Mouse (Mus musculus) spleen, adult 2 months (tissue): ENCODE data around the gene Phf11a. TPM values are rescaled to one million over a fixed set of nuclear protein-coding genes. Genes with fewer than 3 reads are reported as not detected.
"Not testable (repeated sequence)": the region's sequence is repeated elsewhere in the genome, so short reads cannot be mapped to it uniquely, and the experiment has no call there.

Experiments used
- DNase-seq, 2 experiments: peaks; one replicate each; pipeline versions ENCODE4 v3.0.0 to v3.0.0-alpha.2; 2012 to 2021; ENCODE audit warnings: low spot score in 2 of 2, low read depth in 1 of 2
- H3K27ac ChIP-seq: fragments of 200-500 bp; 2 replicates; pipeline ENCODE4 v1.5.1; 2012; ENCODE audit warnings: low read length, inconsistent platforms; ENCODE audit not compliant: insufficient read depth
- H3K27me3 ChIP-seq: fragments of 200-500 bp; 2 replicates; pipeline ENCODE4 v1.6.1; 2012; ENCODE audit warnings: mild to moderate bottlenecking, moderate library complexity, low read length, inconsistent platforms; ENCODE audit not compliant: control insufficient read depth, insufficient read depth
- H3K36me3 ChIP-seq: fragments of 200-500 bp; 2 replicates; pipeline ENCODE4 v1.6.1; 2012; ENCODE audit warnings: mild to moderate bottlenecking, low read length, inconsistent platforms; ENCODE audit not compliant: control insufficient read depth, insufficient read depth
- H3K4me1 ChIP-seq: fragments of 200-500 bp; 2 replicates; pipeline ENCODE4 v1.6.1; 2011; ENCODE audit warnings: inconsistent platforms; ENCODE audit not compliant: control insufficient read depth, insufficient read depth, insufficient read length
- H3K4me3 ChIP-seq: fragments of 200-500 bp; 2 replicates; pipeline ENCODE4 v1.5.1; 2011; ENCODE audit warnings: mild to moderate bottlenecking, inconsistent platforms; ENCODE audit not compliant: insufficient read depth, insufficient read length; ENCODE audit errors: extremely low read depth
- CTCF ChIP-seq: fragments of 200-500 bp; IDR thresholded peaks from 2 replicates; pipeline ENCODE4 v1.5.1; 2011; ENCODE audit warnings: mild to moderate bottlenecking, inconsistent platforms; ENCODE audit not compliant: insufficient read depth, insufficient read length, insufficient replicate concordance; ENCODE audit errors: extremely low read depth
- POLR2A ChIP-seq: fragments of 200-500 bp; IDR thresholded peaks from 2 replicates; pipeline ENCODE4 v1.6.1; 2011; ENCODE audit warnings: low read depth, low read length, inconsistent platforms
- WGBS: fragments of 180-500 bp; shearing (Covaris S2); methylation state at CpG from one replicate; pipeline ENCODE4 v1.1.7; 2018; 5-methylcytosine and 5-hydroxymethylcytosine counted together
- polyA plus RNA-seq: library from polyadenylated mRNA; depleted of rRNA; stranded (reverse); fragments of >200 nt; gene quantifications from 2 replicates; pipeline ENCODE4 v1.2.3, GENCODE M21; 2012; rRNA removed

Phf11a gene
- polyA plus RNA-seq, 1 experiment: 3.6 TPM

DNA sequence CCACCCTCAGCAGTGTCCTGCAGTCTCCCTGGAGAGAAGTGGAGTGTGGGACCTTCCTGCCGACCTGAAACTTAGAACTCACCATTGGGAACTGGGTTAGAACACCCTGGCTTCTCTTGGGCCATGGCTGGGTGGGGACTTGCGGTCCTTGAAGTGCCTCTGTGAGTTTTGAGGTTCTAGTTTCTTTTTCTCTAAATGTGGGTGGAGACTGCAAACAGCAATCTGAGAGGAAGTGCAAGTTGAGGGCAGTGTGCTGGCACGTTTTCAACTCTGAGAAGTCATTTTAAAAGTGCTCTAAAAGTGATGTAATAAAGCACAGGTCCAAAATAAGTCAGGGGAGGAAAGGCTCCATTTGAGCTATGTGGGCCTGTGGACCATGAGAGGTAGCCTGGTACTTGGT, 37.3 kb downstream of the Phf11a start, which contains the start of gene Gm6904:
Gene Gm6904, minus strand, starts transcription at position 161 of the 400 bp plus-strand sequence.
- H3K4me3 ChIP-seq: peak within 1 kb of the TSS; percentile 56
- TF ChIP-seq CTCF (no peak), POLR2A (no peak)
- peaks cover 4% of the 10 kb centered on the region; the same call in 1 of the 2 replicates for H3K4me1 ChIP-seq
- WGBS: 4% methylated on average over 3 of the region's 3 CpGs
- DNase-seq: peak; percentile 42 to 55
- H3K27me3 ChIP-seq: no peaks in the 10 kb centered on the region
- peak within 1 kb of the TSS; percentile 84 for H3K27ac ChIP-seq
- H3K36me3 ChIP-seq: no peaks in the 10 kb centered on the region; the same call in 1 of the 2 replicates

DNA sequence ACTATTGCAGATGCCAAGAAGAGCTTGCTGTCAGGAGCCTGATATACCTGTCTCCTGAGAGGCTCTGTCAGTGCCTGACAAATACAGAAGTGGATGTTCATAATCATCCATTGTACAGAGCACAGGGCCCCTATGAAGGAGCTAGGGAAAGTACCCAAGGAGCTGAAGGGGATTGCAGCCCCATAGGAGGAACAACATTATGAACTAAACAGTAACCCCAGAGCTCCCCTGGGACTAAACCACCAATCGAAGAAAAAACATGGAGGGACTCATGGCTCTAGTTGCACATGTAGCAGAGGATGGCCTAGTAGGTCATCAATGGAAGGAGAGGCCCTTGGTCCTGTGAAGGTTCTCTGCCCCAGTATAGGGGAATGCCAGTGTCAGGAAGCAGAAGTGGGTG, 41.5 kb downstream of the Phf11a start:
- H3K4me1 ChIP-seq, H3K27ac ChIP-seq, H3K4me3 ChIP-seq, H3K36me3 ChIP-seq, DNase-seq, H3K27me3 ChIP-seq: not testable (repeated sequence)
- whole genome bisulfite sequencing: 66% methylated on average over 1 of the region's 1 CpGs

DNA sequence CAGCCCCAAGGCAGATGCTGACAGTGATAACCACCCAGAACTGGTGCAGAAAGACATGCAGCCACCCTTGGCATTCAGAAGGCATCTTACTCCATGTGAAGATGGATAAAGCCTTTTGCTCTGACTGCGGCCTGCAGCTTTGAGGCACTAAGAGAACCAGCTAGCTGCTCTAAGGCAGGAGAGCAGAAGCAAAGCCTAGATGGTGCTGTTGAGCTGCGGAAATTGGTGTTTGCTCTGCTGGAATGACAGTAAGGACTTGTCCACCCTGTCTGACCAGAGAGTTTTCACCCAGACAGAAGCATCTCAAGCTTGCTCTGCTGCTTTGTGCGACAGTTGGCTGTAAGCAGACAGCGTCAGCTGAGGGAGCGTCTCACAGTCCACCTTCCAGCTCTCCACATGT, 47.0 kb downstream of the Phf11a start:
- WGBS: 89% methylated on average over 5 of the region's 5 CpGs
- H3K27me3 ChIP-seq, H3K27ac ChIP-seq, H3K4me3 ChIP-seq, H3K4me1 ChIP-seq, DNase-seq, H3K36me3 ChIP-seq: not testable (repeated sequence)
- peak; percentile 9; the same call in 1 of the 2 replicates for TF ChIP-seq CTCF

DNA sequence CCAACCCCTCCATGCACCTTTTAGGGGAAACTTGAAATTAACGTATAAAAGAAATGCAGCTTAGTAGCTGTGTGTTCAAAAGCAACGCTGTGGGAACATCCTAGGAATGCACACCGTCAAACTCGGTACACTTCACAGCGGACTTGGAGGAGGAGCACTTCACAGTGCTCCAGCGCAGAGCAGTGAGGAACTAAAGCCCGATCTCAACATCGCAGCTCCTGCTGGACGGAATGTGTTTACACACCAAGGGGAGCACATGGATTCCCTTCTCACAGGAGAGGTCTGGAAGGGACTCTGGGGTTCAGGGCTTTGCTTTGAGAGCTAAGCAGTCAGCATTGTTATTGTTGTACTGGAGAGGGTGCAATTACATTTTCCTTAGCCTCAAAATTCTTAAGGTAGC, 63.7 kb downstream of the Phf11a start:
- no peak overlapping the region for H3K27ac ChIP-seq
- no peak for TF ChIP-seq POLR2A
- no peak for TF ChIP-seq CTCF
- no peaks in the 10 kb centered on the region for H3K27me3 ChIP-seq
- no peak for DNase-seq
- H3K4me3 ChIP-seq: no peak overlapping the region
- H3K36me3 ChIP-seq: peaks cover 25% of the 10 kb centered on the region
- WGBS: 98% methylated on average over 9 of the region's 9 CpGs
- H3K4me1 ChIP-seq: no peaks in the 10 kb centered on the region

DNA sequence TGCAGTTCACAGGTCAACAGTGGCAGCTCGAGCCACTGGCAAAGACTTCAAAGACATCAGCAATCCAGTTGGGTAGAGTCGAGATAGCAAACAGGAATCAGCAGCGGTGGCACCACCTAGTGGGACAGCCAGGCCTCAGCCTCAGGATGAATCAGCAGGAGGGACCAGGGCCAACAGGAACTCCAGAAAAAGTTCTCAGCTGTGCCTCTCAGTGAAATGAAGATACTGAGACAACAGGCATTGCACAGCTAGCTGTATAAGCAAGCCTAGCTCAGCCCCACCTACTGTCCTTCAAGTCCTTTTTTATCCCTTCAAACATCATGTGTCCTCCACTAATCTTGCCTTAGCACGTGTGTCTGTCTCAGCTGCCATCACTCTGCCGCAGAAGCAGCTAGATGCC, 65.3 kb downstream of the Phf11a start:
- H3K4me1 ChIP-seq: no peaks in the 10 kb centered on the region
- no peak for DNase-seq
- H3K4me3 ChIP-seq: no peak overlapping the region
- no peak overlapping the region for H3K27ac ChIP-seq
- no peaks in the 10 kb centered on the region for H3K27me3 ChIP-seq
- H3K36me3 ChIP-seq: peaks cover 29% of the 10 kb centered on the region
- 59% methylated on average over 5 of the region's 5 CpGs for WGBS
- TF ChIP-seq CTCF (0 out of 2 replicates have a peak, but pooled peaks have one; percentile 2), POLR2A (no peak)

DNA sequence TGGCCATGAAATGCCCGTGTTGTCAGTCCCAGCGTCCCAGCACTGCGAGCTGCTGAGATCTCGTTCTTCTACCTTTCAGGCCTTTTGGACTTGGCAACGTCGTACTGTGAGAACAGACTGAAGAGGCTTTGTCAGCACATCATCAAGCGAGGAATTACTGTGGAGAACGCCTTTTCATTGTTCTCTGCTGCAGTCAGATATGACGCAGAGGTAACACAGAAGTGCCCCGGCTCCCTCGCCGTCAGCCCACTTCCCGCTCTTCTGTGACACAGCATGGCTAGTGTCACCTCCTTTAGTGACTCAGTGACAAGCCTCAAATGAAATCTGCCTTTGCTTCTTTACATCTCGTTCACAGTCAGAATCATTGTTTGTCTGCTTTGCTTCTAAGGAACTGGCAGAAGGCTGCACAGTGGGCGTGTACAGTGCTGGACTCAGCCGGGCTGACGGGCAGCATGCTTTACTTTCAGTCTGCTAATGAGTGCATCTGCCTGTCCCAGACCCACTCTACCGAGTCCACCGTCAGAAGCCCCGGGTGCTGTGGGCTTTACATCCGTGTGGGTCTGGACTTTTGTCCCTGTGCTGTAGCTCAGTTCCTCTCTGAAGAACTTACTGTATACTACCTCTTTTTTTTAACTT, 66.9 kb downstream of the Phf11a start:
- no peak for DNase-seq
- 93% methylated on average over 21 of the region's 21 CpGs for WGBS
- Histone ChIP-seq H3K27me3 (no peaks in the 10 kb centered on the region), H3K4me1 (no peaks in the 10 kb centered on the region), H3K27ac (no peak overlapping the region), H3K4me3 (no peak overlapping the region), H3K36me3 (peaks cover 30% of the 10 kb centered on the region)
- TF ChIP-seq POLR2A (no peak), CTCF (no peak)

DNA sequence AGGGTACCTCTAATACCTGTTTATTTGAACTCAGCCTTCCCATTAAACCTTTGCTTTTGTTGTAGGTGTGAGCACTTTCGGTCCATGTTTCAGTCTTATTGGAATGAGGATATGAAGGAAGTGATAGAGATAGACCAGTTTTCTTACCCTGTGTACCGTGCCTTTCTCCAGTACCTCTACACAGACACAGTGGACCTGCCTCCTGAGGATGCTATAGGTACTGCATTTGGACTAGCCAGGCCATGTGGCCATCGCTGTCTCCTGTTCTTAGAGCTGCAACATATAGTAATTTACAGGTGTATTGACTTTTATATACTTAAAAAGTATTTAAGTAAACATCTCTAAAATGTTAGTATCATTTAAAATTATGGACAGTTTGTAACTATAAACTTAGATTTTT, 67.5 kb downstream of the Phf11a start:
- WGBS: 93% methylated on average over 3 of the region's 3 CpGs
- DNase-seq: no peak
- H3K4me1 ChIP-seq: no peaks in the 10 kb centered on the region
- TF ChIP-seq POLR2A (no peak), CTCF (no peak)
- H3K4me3 ChIP-seq: no peak overlapping the region
- H3K36me3 ChIP-seq: peaks cover 27% of the 10 kb centered on the region
- no peaks in the 10 kb centered on the region for H3K27me3 ChIP-seq
- H3K27ac ChIP-seq: no peak overlapping the region

Other genes with a start within 250 kb of the Phf11a start
- gene 1700129C05Rik, start 154.6 kb downstream of the Phf11a start, polyA plus RNA-seq: not detected in 2 replicates
- gene Gm5142, start 118.8 kb downstream of the Phf11a start, polyA plus RNA-seq: not detected in 2 replicates
- 9.9 and 10.9 TPM in 2 replicates for gene Rcbtb1, start 96.3 kb downstream of the Phf11a start, polyA plus RNA-seq
- 0.38 and 0.46 TPM in 2 replicates for gene Gm6904, start 37.3 kb downstream of the Phf11a start, polyA plus RNA-seq
- 4.6 and 4.9 TPM in 2 replicates for gene Phf11b, start 43.8 kb upstream of the Phf11a start, polyA plus RNA-seq
- 3.6 and 3.7 TPM in 2 replicates for gene Phf11d, start 67.9 kb upstream of the Phf11a start, polyA plus RNA-seq
- 0.85 and 1.1 TPM in 2 replicates for gene Phf11c, start 97.9 kb upstream of the Phf11a start, polyA plus RNA-seq
- gene Setdb2, start 143.4 kb upstream of the Phf11a start, polyA plus RNA-seq: 13.4 and 14.1 TPM in 2 replicates
- gene Cab39l, start 143.4 kb upstream of the Phf11a start, polyA plus RNA-seq: 4.6 and 5.2 TPM in 2 replicates